Mouse (Mus musculus): ENCODE data around the gene D5Ertd579e. TPM values are rescaled to one million over a fixed set of nuclear protein-coding genes. Genes with fewer than 3 reads are reported as not detected.

D5Ertd579e gene
- total and polyA plus RNA-seq, 3 experiments, result 13.7 to 29.4 (median 22.9) TPM

DNA sequence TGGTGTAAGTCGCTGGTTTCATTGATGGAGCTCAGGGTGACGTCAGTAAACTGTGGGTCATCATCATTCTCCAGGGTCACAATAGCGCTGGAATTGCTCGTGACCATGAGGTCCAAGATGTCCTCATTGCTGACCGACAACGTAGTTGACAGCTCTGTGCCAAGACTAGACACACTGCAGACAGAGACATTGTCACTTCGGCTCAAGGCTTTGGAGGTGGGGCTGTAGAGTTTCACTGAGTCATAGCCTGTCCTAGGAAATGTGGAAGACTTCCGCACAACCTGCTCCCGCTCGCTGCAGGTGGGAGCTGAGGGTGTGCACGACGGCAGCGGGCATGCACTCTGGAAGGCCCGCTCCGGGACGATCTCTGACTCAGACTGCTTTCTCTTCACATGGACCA lies 124.5 kb downstream of the D5Ertd579e start:
- peaks cover 28 to 54% of the 10 kb centered on the region in 2 experiments for H3K36me3 ChIP-seq (replicated peaks in 1 of 2; ENCODE audit: control insufficient read depth in 1 of 2, insufficient read depth in 1 of 2, low read length in 1 of 2)
- peaks cover 21% of the 10 kb centered on the region for H3K79me2 ChIP-seq (replicated peaks; ENCODE audit: control insufficient read depth, extremely low read depth, insufficient read depth, poor library complexity, severe bottlenecking)
- H3K9me3 ChIP-seq (replicated peaks; ENCODE audit: low read length), result peaks cover 15% of the 10 kb centered on the region
- H3K4me2 ChIP-seq (ENCODE audit: insufficient read depth, low read depth, poor library complexity, severe bottlenecking), result no peak overlapping the region
- H3K27me3 ChIP-seq (replicated peaks), result no peaks in the 10 kb centered on the region
- H3K27ac ChIP-seq (ENCODE audit: insufficient read depth, low read depth), result no peak overlapping the region
- H3K4me3 ChIP-seq (replicated peaks in 1 of 3; ENCODE audit: low read depth in 2 of 3, low read length in 2 of 3, poor library complexity in 1 of 3), result no peak overlapping the region
- H3K9ac ChIP-seq (ENCODE audit: insufficient read depth, low read depth), result no peak overlapping the region
- TF ChIP-seq UBTF (IDR thresholded peaks at IDR 0.05; ENCODE audit: low read depth, low read length), result no peak
- TF ChIP-seq MXI1 (IDR thresholded peaks at IDR 0.05; ENCODE audit: low read depth, low read length), result no peak
- no peak for TF ChIP-seq EP300 (IDR thresholded peaks at IDR 0.05; ENCODE audit: low read length)
- no peak for TF ChIP-seq NRF1 (IDR thresholded peaks at IDR 0.05; ENCODE audit: low read depth, low read length)
- TF ChIP-seq MAX (IDR thresholded peaks at IDR 0.05; ENCODE audit: low read length), result no peak
- no peak for TF ChIP-seq CHD1 (IDR thresholded peaks at IDR 0.05; ENCODE audit: low read depth, low read length)
- no peak for TF ChIP-seq BHLHE40 (IDR thresholded peaks at IDR 0.05; ENCODE audit: low read depth, low read length)
- TF ChIP-seq IRF4 (IDR thresholded peaks at IDR 0.05; ENCODE audit: low read depth, low read length), result no peak
- TF ChIP-seq GABPA (IDR thresholded peaks at IDR 0.05; ENCODE audit: insufficient replicate concordance, low read depth, low read length), result no peak
- H3K4me1 ChIP-seq (ENCODE audit: control insufficient read depth in 1 of 2, insufficient read depth in 2 of 2), result peaks cover 21 to 80% of the 10 kb centered on the region in 2 experiments
- dilution Hi-C loops (cut with MboI; ENCODE audit: extremely low pct_ligation_motif_present, extremely low pct_unique_long_range_greater_than_20kb, low sequenced_read_pairs), result no loop called here
- no peak for DNase-seq (ENCODE audit: extremely low read depth)
- in situ Hi-C loops (cut with MboI; ENCODE audit: low pct_ligation_motif_present, low pct_unique_long_range_greater_than_20kb, low sequenced_read_pairs), result no loop called here

DNA sequence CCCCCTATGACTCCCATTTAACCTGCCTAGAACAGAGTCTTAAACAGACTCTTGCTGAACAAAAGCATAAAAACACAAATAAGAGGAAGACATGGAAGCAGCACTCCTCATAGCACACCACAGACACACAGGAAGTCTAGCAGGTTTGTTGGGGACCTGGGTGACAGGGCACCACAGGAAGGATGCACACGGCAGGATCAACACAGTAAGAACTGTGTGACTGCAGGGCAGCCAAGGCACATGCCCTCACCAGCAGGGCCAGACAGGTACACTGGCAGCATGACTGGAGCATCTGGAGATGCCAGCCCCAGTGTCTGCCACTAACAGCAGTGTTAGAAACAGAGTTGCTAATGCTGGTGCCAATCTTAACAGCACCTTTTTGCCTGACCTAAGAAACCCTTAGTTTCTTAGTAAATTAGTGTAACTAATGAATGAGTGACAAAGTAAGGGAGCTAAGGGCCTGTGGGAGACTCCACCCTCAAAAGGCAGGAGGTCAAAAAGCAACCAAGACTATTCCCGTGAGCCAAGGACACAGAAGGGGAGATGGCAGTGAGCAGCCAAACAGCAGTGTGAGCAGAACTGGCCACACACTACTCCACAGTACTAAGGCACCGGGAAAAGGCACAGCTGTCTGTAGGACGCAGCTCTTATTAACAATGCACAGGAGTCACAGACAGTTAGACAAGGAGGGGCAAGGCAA lies 125.1 kb downstream of the D5Ertd579e start:
- in situ Hi-C loops (cut with MboI; ENCODE audit: low pct_ligation_motif_present, low pct_unique_long_range_greater_than_20kb, low sequenced_read_pairs), result no loop called here
- DNase-seq (ENCODE audit: extremely low read depth), result no peak
- H3K27ac ChIP-seq (ENCODE audit: insufficient read depth, low read depth), result no peak overlapping the region
- peaks cover 21% of the 10 kb centered on the region for H3K79me2 ChIP-seq (replicated peaks; ENCODE audit: control insufficient read depth, extremely low read depth, insufficient read depth, poor library complexity, severe bottlenecking)
- no peaks in the 10 kb centered on the region for H3K27me3 ChIP-seq (replicated peaks)
- H3K9ac ChIP-seq (ENCODE audit: insufficient read depth, low read depth), result no peak overlapping the region
- no peak overlapping the region for H3K4me3 ChIP-seq (replicated peaks in 1 of 3; ENCODE audit: low read depth in 2 of 3, low read length in 2 of 3, poor library complexity in 1 of 3)
- H3K36me3 ChIP-seq (replicated peaks in 1 of 2; ENCODE audit: control insufficient read depth in 1 of 2, insufficient read depth in 1 of 2, low read length in 1 of 2), result peaks cover 28 to 59% of the 10 kb centered on the region in 2 experiments
- H3K4me1 ChIP-seq (ENCODE audit: control insufficient read depth in 1 of 2, insufficient read depth in 2 of 2), result peaks cover 18 to 79% of the 10 kb centered on the region in 2 experiments
- peaks cover 15% of the 10 kb centered on the region for H3K9me3 ChIP-seq (replicated peaks; ENCODE audit: low read length)
- H3K4me2 ChIP-seq (ENCODE audit: insufficient read depth, low read depth, poor library complexity, severe bottlenecking), result no peak overlapping the region
- dilution Hi-C loops (cut with MboI; ENCODE audit: extremely low pct_ligation_motif_present, extremely low pct_unique_long_range_greater_than_20kb, low sequenced_read_pairs), result no loop called here
- TF ChIP-seq MAFK (IDR thresholded peaks at IDR 0.05; ENCODE audit: insufficient replicate concordance, low read length) (no peak), JUND (conservative IDR thresholded peaks at IDR 0.05; ENCODE audit: low read depth, low read length) (no peak), JUN (IDR thresholded peaks at IDR 0.05; ENCODE audit: insufficient read depth, low read depth, low read length) (no peak), CHD1 (IDR thresholded peaks at IDR 0.05; ENCODE audit: low read depth, low read length) (no peak), TCF12 (IDR thresholded peaks at IDR 0.05; ENCODE audit: low read depth, low read length) (no peak), MXI1 (IDR thresholded peaks at IDR 0.05; ENCODE audit: low read depth, low read length) (no peak), E2F4 (IDR thresholded peaks at IDR 0.05; ENCODE audit: insufficient replicate concordance, low read depth, low read length) (no peak), SIN3A (IDR thresholded peaks at IDR 0.05; ENCODE audit: low read length) (no peak), MEF2A (IDR thresholded peaks at IDR 0.05; ENCODE audit: borderline replicate concordance, low read depth, low read length) (no peak), ZMIZ1 (IDR thresholded peaks at IDR 0.05; ENCODE audit: low read depth, low read length) (no peak), GABPA (IDR thresholded peaks at IDR 0.05; ENCODE audit: insufficient replicate concordance, low read depth, low read length) (no peak), IRF4 (IDR thresholded peaks at IDR 0.05; ENCODE audit: low read depth, low read length) (no peak), UBTF (IDR thresholded peaks at IDR 0.05; ENCODE audit: low read depth, low read length) (no peak), POLR2AphosphoS2 (IDR thresholded peaks at IDR 0.05; ENCODE audit: low read depth, low read length) (no peak)

Data from CH12.LX (cell line).